Mouse (Mus musculus) midbrain, embryonic 10.5 days (tissue): Measurements from ENCODE around the gene Lhx2. TPM values are rescaled to one million over a fixed set of nuclear protein-coding genes. Genes with fewer than 3 reads are reported as not detected.

Source experiments
- DNase-seq: peaks from one replicate; pipeline ENCODE4 v3.0.0-alpha.2; 2017; ENCODE audit warnings: low spot score
- H3K27ac ChIP-seq: fragments of 300-500 bp; sonication (generic); replicated peaks from 2 replicates; pipeline ENCODE4 v1.5.1; 2016; ENCODE audit warnings: mild to moderate bottlenecking
- H3K27me3 ChIP-seq: fragments of 300-500 bp; sonication (generic); 2 replicates; pipeline ENCODE4 v1.6.1; 2016; ENCODE audit warnings: low read depth, mild to moderate bottlenecking; ENCODE audit not compliant: poor library complexity, severe bottlenecking
- H3K36me3 ChIP-seq: fragments of 300-500 bp; sonication (generic); 2 replicates; pipeline ENCODE4 v1.6.1; 2016; ENCODE audit warnings: mild to moderate bottlenecking, moderate library complexity
- H3K4me1 ChIP-seq: fragments of 300-500 bp; sonication (generic); 2 replicates; pipeline ENCODE4 v1.6.1; 2016
- H3K4me3 ChIP-seq: fragments of 300-500 bp; sonication (generic); 2 replicates; pipeline ENCODE4 v1.5.1; 2016; ENCODE audit warnings: mild to moderate bottlenecking, moderate library complexity
- H3K9me3 ChIP-seq: fragments of 300-500 bp; sonication (generic); replicated peaks from 2 replicates; pipeline ENCODE4 v1.6.1; 2016; ENCODE audit warnings: mild to moderate bottlenecking
- WGBS: fragments of 180-500 bp; shearing (Covaris S2); methylation state at CpG from one replicate; pipeline ENCODE4 v1.1.7; 2016; 5-methylcytosine and 5-hydroxymethylcytosine counted together
- polyA plus RNA-seq: library from polyadenylated mRNA; unstranded; fragments of >200 nt; fragmentation: Nextera tagmentation; extraction: Ambion mirVana; gene quantifications from 2 replicates; pipeline ENCODE4 v1.2.1, GENCODE M21; 2016

Lhx2 gene
- polyA plus RNA-seq, 1 experiment from 2014 or later, result 23.3 TPM

GRCm38 (mm10) chr2:38357294-38358246 is 18.5 kb downstream of the Lhx2 start:
- Histone ChIP-seq H3K9me3 (no peaks in the 10 kb centered on the region), H3K27me3 (peaks cover 100% of the 10 kb centered on the region), H3K36me3 (0 out of 2 replicates have a peak, but pooled peaks cover 4% of the 10 kb centered on the region), H3K27ac (peak overlapping the region; percentile 76), H3K4me1 (peaks cover 40% of the 10 kb centered on the region), H3K4me3 (peak overlapping the region; percentile 55)
- DNase-seq, result peak; percentile 46
- WGBS, result under 1% methylated on average over 35 of the region's 35 CpGs

GRCm38 (mm10) chr2:38358611-38359010 is 19.5 kb downstream of the Lhx2 start:
- Histone ChIP-seq H3K27ac (no peak overlapping the region), H3K36me3 (0 out of 2 replicates have a peak, but pooled peaks cover 4% of the 10 kb centered on the region), H3K9me3 (no peaks in the 10 kb centered on the region), H3K4me1 (peaks cover 40% of the 10 kb centered on the region), H3K4me3 (peak overlapping the region; percentile 23; the same call in 1 of the 2 replicates), H3K27me3 (peaks cover 100% of the 10 kb centered on the region)
- 1% methylated on average over 3 of the region's 3 CpGs for WGBS
- DNase-seq, result no peak

GRCm38 (mm10) chr2:38359186-38359585 is 20.1 kb downstream of the Lhx2 start:
- H3K27me3 ChIP-seq, result peaks cover 100% of the 10 kb centered on the region
- no peak overlapping the region for H3K27ac ChIP-seq
- peaks cover 39% of the 10 kb centered on the region for H3K4me1 ChIP-seq
- peaks cover 7% of the 10 kb centered on the region; the same call in 1 of the 2 replicates for H3K36me3 ChIP-seq
- H3K4me3 ChIP-seq, result peak overlapping the region; percentile 23; the same call in 1 of the 2 replicates
- DNase-seq, result no peak
- H3K9me3 ChIP-seq, result no peaks in the 10 kb centered on the region
- WGBS, result 2% methylated on average over 10 of the region's 10 CpGs

GRCm38 (mm10) chr2:38359811-38360210 is 20.7 kb downstream of the Lhx2 start:
- Histone ChIP-seq H3K4me1 (peaks cover 33% of the 10 kb centered on the region), H3K36me3 (peaks cover 7% of the 10 kb centered on the region; the same call in 1 of the 2 replicates), H3K27ac (no peak overlapping the region), H3K9me3 (no peaks in the 10 kb centered on the region), H3K27me3 (peaks cover 100% of the 10 kb centered on the region), H3K4me3 (no peak overlapping the region)
- 6% methylated on average over 13 of the region's 13 CpGs for WGBS
- DNase-seq, result peak; percentile 41

- peaks cover 12% of the 10 kb centered on the region for H3K4me1 ChIP-seq
- H3K36me3 ChIP-seq, result peaks cover 7% of the 10 kb centered on the region; the same call in 1 of the 2 replicates
- WGBS, result 62% methylated on average over 7 of the region's 7 CpGs
- no peak overlapping the region for H3K27ac ChIP-seq
- peaks cover 100% of the 10 kb centered on the region for H3K27me3 ChIP-seq
- H3K9me3 ChIP-seq, result no peaks in the 10 kb centered on the region
- no peak for DNase-seq
- no peak overlapping the region for H3K4me3 ChIP-seq
Measured at GRCm38 (mm10) chr2:38366222-38366621, 27.1 kb downstream of the Lhx2 start.

- H3K27me3 ChIP-seq, result peaks cover 100% of the 10 kb centered on the region
- H3K4me3 ChIP-seq, result no peak overlapping the region
- peaks cover 4% of the 10 kb centered on the region; the same call in 1 of the 2 replicates for H3K36me3 ChIP-seq
- H3K4me1 ChIP-seq, result peaks cover 12% of the 10 kb centered on the region
- WGBS, result 18% methylated on average over 9 of the region's 9 CpGs
- DNase-seq, result peak; percentile 17
- no peak overlapping the region for H3K27ac ChIP-seq
- no peaks in the 10 kb centered on the region for H3K9me3 ChIP-seq
Measured at GRCm38 (mm10) chr2:38367023-38367422, 27.9 kb downstream of the Lhx2 start.

GRCm38 (mm10) chr2:38367852-38368251 is 28.8 kb downstream of the Lhx2 start:
- WGBS, result 61% methylated on average over 5 of the region's 5 CpGs
- no peak overlapping the region for H3K27ac ChIP-seq
- H3K36me3 ChIP-seq, result peaks cover 3% of the 10 kb centered on the region; the same call in 1 of the 2 replicates
- peaks cover 100% of the 10 kb centered on the region for H3K27me3 ChIP-seq
- no peak overlapping the region for H3K4me3 ChIP-seq
- no peaks in the 10 kb centered on the region for H3K9me3 ChIP-seq
- H3K4me1 ChIP-seq, result peaks cover 12% of the 10 kb centered on the region
- DNase-seq, result no peak

- H3K27me3 ChIP-seq, result peaks cover 100% of the 10 kb centered on the region
- peak; percentile 65 for DNase-seq
- no peak overlapping the region for H3K27ac ChIP-seq
- peaks cover under 1% of the 10 kb centered on the region; the same call in 1 of the 2 replicates for H3K36me3 ChIP-seq
- H3K4me3 ChIP-seq, result peak overlapping the region; percentile 32
- H3K9me3 ChIP-seq, result no peaks in the 10 kb centered on the region
- H3K4me1 ChIP-seq, result peaks cover 12% of the 10 kb centered on the region
- 9% methylated on average over 31 of the region's 31 CpGs for WGBS
Measured at GRCm38 (mm10) chr2:38368746-38369330, 29.8 kb downstream of the Lhx2 start.

- H3K9me3 ChIP-seq, result no peaks in the 10 kb centered on the region
- WGBS, result 5% methylated on average over 20 of the region's 20 CpGs
- peak; percentile 75 for DNase-seq
- peaks cover 26% of the 10 kb centered on the region for H3K4me1 ChIP-seq
- peaks cover 100% of the 10 kb centered on the region for H3K27me3 ChIP-seq
- peak overlapping the region; percentile 39 for H3K27ac ChIP-seq
- H3K36me3 ChIP-seq, result no peaks in the 10 kb centered on the region
- peak overlapping the region; percentile 24 for H3K4me3 ChIP-seq
Measured at GRCm38 (mm10) chr2:38375606-38376304, 36.7 kb downstream of the Lhx2 start.

- no peak for DNase-seq
- WGBS, result 76% methylated on average over 7 of the region's 7 CpGs
- no peaks in the 10 kb centered on the region for H3K9me3 ChIP-seq
- no peak overlapping the region for H3K27ac ChIP-seq
- H3K4me3 ChIP-seq, result no peak overlapping the region
- no peaks in the 10 kb centered on the region for H3K36me3 ChIP-seq
- peaks cover 26% of the 10 kb centered on the region for H3K4me1 ChIP-seq
- peaks cover 96% of the 10 kb centered on the region for H3K27me3 ChIP-seq
Measured at GRCm38 (mm10) chr2:38377254-38377653, 38.2 kb downstream of the Lhx2 start.

- DNase-seq, result no peak
- Histone ChIP-seq H3K4me3 (no peak overlapping the region), H3K36me3 (no peaks in the 10 kb centered on the region), H3K27me3 (peaks cover 91% of the 10 kb centered on the region), H3K4me1 (peaks cover 26% of the 10 kb centered on the region), H3K9me3 (no peaks in the 10 kb centered on the region), H3K27ac (no peak overlapping the region)
- WGBS, result 17% methylated on average over 5 of the region's 5 CpGs
Measured at GRCm38 (mm10) chr2:38378346-38378745, 39.3 kb downstream of the Lhx2 start.

GRCm38 (mm10) chr2:38378849-38379545 is 39.9 kb downstream of the Lhx2 start:
- Histone ChIP-seq H3K4me3 (peak overlapping the region; percentile 37), H3K27me3 (peaks cover 86% of the 10 kb centered on the region), H3K4me1 (peaks cover 26% of the 10 kb centered on the region), H3K9me3 (no peaks in the 10 kb centered on the region), H3K27ac (no peak overlapping the region), H3K36me3 (no peaks in the 10 kb centered on the region)
- no peak for DNase-seq
- 4% methylated on average over 29 of the region's 29 CpGs for WGBS
